Mouse (Mus musculus): ENCODE data around the gene Tor4a. TPM values are rescaled to one million over a fixed set of nuclear protein-coding genes. Genes with fewer than 3 reads are reported as not detected.

The Tor4a gene
- polyA plus RNA-seq, 1 experiment from 2014 or later = 7.7 TPM

GRCm38 (mm10) chr2:25180973-25181890, 15.5 kb downstream of the Tor4a start:
- Histone ChIP-seq H3K27me3 (ENCODE audit: insufficient read depth, poor library complexity, severe bottlenecking) (peaks cover 83% of the 10 kb centered on the region), H3K27ac (peak overlapping the region; percentile 83), H3K9me3 (no peaks in the 10 kb centered on the region), H3K4me1 (peaks cover 58% of the 10 kb centered on the region), H3K36me3 (no peaks in the 10 kb centered on the region), H3K4me3 (peak overlapping the region; percentile 73)
- no peak for DNase-seq (ENCODE audit: low spot score)
- WGBS = 0% methylated on average over 100 of the region's 100 CpGs

DNA sequence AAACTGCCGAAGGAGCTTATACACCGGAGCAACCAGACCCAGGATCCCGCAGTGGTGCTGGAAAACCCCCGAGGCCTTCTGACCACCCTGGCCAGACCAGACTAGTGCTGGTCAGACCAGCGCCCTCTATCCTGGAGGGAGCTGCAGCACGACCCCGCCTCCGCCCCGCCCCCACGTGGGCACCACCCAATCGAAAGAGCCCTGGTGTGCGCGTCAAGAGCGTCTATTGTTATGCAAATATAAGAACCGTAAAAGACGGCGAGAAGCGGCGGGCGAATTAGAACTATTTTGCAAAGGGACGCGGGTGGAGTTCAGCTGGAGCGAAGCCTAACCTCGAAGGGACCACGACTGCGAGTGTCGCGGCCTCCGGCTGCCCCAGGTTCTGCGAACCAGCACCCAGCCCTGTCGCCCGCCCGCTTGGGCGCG, 16.2 kb downstream of the Tor4a start, which contains the start of gene Nrarp:
Gene Nrarp (plus strand): TSS at position 281 of the 426 bp plus-strand sequence.
- peak; percentile 98 for DNase-seq (ENCODE audit: low spot score)
- Histone ChIP-seq H3K27ac (peak within 1 kb of the TSS; percentile 83), H3K36me3 (no peaks in the 10 kb centered on the region), H3K4me3 (peak within 1 kb of the TSS; percentile 73), H3K4me1 (peaks cover 56% of the 10 kb centered on the region), H3K27me3 (ENCODE audit: insufficient read depth, poor library complexity, severe bottlenecking) (peaks cover 89% of the 10 kb centered on the region), H3K9me3 (no peaks in the 10 kb centered on the region)
- under 1% methylated on average over 35 of the region's 35 CpGs for WGBS

GRCm38 (mm10) chr2:25179566-25180217, 17.0 kb downstream of the Tor4a start:
- DNase-seq (ENCODE audit: low spot score) = no peak
- no peaks in the 10 kb centered on the region for H3K36me3 ChIP-seq
- peak overlapping the region; percentile 73; the same call in 1 of the 2 replicates for H3K4me3 ChIP-seq
- peaks cover 62% of the 10 kb centered on the region for H3K4me1 ChIP-seq
- peaks cover 86% of the 10 kb centered on the region for H3K27me3 ChIP-seq (ENCODE audit: insufficient read depth, poor library complexity, severe bottlenecking)
- WGBS = 53% methylated on average over 15 of the region's 15 CpGs
- H3K9me3 ChIP-seq = no peaks in the 10 kb centered on the region
- H3K27ac ChIP-seq = peak overlapping the region; percentile 83; the same call in 1 of the 2 replicates

DNA sequence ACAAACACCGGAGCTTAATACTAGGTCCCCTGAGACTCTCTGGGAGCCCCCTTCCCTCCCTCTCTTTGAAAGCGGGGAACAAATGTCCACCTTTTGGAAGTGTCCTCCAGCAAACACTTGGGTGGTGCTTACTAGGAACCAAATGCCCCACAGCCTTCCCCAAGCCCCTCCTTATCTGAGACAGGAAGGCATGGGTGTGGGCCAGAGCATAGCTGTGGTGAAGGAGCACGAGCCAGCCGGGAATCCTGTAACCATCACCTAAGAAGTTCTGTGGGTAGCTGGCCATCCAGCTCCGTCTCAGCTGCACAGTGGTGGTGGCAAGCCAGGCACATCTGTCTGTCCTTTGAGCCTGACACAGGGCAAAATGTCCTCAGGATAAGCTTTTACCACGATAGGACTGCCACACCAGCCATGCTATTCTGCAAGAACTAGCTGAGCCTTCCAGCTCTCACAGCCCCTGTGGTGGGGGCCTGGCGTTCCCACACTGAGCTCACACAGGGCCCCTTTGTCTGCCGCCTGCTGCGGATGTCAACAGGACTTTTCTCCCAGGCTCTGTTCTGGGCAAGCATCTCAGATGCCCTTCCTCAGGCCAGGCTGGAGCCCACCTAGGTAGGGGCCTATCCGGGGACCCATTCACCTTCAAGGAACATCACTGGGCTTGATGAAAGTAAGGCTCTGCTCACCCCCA, 18.3 kb downstream of the Tor4a start:
- H3K4me3 ChIP-seq = no peak overlapping the region
- H3K36me3 ChIP-seq = no peaks in the 10 kb centered on the region
- no peak for DNase-seq (ENCODE audit: low spot score)
- no peaks in the 10 kb centered on the region for H3K9me3 ChIP-seq
- H3K4me1 ChIP-seq = peaks cover 64% of the 10 kb centered on the region
- WGBS = 22% methylated on average over 10 of the region's 10 CpGs
- peaks cover 78% of the 10 kb centered on the region for H3K27me3 ChIP-seq (ENCODE audit: insufficient read depth, poor library complexity, severe bottlenecking)
- peak overlapping the region; percentile 56 for H3K27ac ChIP-seq

GRCm38 (mm10) chr2:25177685-25178084, 19.0 kb downstream of the Tor4a start:
- Histone ChIP-seq H3K36me3 (no peaks in the 10 kb centered on the region), H3K9me3 (no peaks in the 10 kb centered on the region), H3K27me3 (ENCODE audit: insufficient read depth, poor library complexity, severe bottlenecking) (peaks cover 75% of the 10 kb centered on the region), H3K4me1 (peaks cover 66% of the 10 kb centered on the region), H3K27ac (peak overlapping the region; percentile 56), H3K4me3 (no peak overlapping the region)
- DNase-seq (ENCODE audit: low spot score) = no peak
- 4% methylated on average over 6 of the region's 6 CpGs for WGBS

GRCm38 (mm10) chr2:25177076-25177475, 19.6 kb downstream of the Tor4a start:
- no peaks in the 10 kb centered on the region for H3K36me3 ChIP-seq
- DNase-seq (ENCODE audit: low spot score) = no peak
- peaks cover 66% of the 10 kb centered on the region for H3K4me1 ChIP-seq
- H3K4me3 ChIP-seq = no peak overlapping the region
- peaks cover 78% of the 10 kb centered on the region for H3K27me3 ChIP-seq (ENCODE audit: insufficient read depth, poor library complexity, severe bottlenecking)
- H3K9me3 ChIP-seq = no peaks in the 10 kb centered on the region
- WGBS = 34% methylated on average over 4 of the region's 4 CpGs
- peak overlapping the region; percentile 56 for H3K27ac ChIP-seq

DNA sequence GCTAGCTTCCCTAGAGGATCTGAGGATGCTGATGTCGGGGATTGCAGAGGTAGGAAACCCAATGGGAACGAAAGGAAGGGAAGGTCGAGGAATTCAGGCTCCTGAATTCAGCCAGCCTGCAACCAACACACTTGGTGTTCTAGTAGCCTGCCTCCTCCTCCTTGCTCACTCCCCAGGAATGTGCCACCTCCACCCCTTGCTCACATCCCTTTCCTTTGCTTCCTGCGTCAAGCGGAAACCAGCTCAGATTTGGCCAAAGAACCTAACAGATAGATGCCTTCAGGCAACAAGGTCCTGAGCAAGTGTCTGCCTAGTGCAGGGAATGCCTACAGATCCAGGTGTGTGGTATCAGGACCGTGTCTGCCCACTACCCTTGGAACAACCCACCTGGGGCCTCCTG, 20.1 kb downstream of the Tor4a start:
- peaks cover 79% of the 10 kb centered on the region for H3K27me3 ChIP-seq (ENCODE audit: insufficient read depth, poor library complexity, severe bottlenecking)
- no peaks in the 10 kb centered on the region for H3K9me3 ChIP-seq
- 29% methylated on average over 6 of the region's 6 CpGs for WGBS
- H3K27ac ChIP-seq = peak overlapping the region; percentile 56; the same call in 1 of the 2 replicates
- H3K4me3 ChIP-seq = no peak overlapping the region
- no peak for DNase-seq (ENCODE audit: low spot score)
- H3K4me1 ChIP-seq = peaks cover 64% of the 10 kb centered on the region
- no peaks in the 10 kb centered on the region for H3K36me3 ChIP-seq

- H3K27me3 ChIP-seq (ENCODE audit: insufficient read depth, poor library complexity, severe bottlenecking) = peaks cover 70% of the 10 kb centered on the region
- no peak overlapping the region for H3K4me3 ChIP-seq
- WGBS = 82% methylated on average over 4 of the region's 4 CpGs
- peaks cover 56% of the 10 kb centered on the region for H3K4me1 ChIP-seq
- H3K36me3 ChIP-seq = no peaks in the 10 kb centered on the region
- H3K27ac ChIP-seq = no peak overlapping the region; the same call in 1 of the 2 replicates
- no peak for DNase-seq (ENCODE audit: low spot score)
- no peaks in the 10 kb centered on the region for H3K9me3 ChIP-seq
Measured at GRCm38 (mm10) chr2:25175690-25176078, 21.0 kb downstream of the Tor4a start.

DNA sequence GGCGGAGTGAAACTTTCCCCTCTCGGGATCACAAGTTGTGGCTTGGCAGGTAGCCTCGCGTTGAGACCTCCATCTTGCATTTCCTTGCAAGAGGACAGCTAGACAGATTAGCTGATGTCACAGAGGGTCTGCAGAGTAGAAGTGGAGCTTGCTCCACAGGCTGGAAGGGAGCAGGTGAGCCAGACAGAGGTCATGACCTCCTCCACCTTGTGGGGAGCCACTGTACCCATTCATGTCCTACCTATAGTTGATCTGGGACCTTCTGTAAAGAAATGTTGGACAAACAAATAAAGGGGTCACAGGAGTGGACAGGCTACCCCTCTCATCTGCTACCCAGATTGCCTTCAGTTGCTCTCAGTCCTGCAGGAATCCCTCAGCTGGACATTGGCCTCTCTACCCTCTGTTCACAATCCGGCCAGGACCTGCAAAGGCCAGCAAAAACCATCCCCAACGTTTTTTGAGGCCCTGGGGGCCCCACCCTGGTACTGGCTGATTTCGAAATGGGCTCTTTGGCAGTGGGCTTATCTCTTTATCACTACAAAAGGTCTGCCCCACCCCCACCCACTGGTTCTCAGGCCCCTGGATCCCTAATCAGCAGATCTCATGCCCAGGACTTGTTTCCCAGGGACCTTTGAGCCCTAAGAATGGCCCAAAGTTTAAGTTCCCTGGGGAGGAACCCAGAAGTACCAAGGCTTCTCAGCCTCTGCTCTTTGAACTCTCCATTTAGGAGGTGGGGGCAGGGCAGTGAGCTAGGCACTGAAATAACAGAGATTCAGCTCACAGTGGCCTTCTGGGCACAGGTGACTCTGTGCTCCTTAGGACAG, 21.6 kb downstream of the Tor4a start:
- H3K36me3 ChIP-seq = no peaks in the 10 kb centered on the region
- H3K9me3 ChIP-seq = no peaks in the 10 kb centered on the region
- DNase-seq (ENCODE audit: low spot score) = no peak
- 0 out of 2 replicates have a peak overlapping the region, but pooled peaks have one; percentile 5 for H3K27ac ChIP-seq
- H3K4me3 ChIP-seq = no peak overlapping the region
- H3K4me1 ChIP-seq = peaks cover 60% of the 10 kb centered on the region
- 52% methylated on average over 7 of the region's 7 CpGs for WGBS
- H3K27me3 ChIP-seq (ENCODE audit: insufficient read depth, poor library complexity, severe bottlenecking) = peaks cover 68% of the 10 kb centered on the region

DNA sequence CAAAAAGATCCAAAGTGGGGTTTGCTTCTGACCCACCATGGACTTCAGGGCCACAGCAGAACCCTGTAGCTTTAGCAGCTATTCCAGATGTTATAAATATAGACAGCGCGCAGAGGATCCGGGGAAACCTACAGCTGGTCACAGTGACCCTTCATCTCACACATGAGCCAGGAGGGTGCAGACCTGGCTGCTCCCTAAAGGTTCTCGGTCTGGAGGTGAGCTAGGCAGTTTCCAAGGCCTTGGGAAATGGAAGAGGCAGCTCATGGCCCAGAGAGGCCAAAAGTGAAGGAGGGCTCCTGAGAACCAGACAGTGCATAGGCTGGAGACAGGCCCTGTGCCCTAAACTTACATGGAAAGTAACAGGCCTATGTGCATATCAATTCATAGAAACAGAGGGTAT, 22.9 kb downstream of the Tor4a start:
- WGBS = 91% methylated on average over 4 of the region's 4 CpGs
- Histone ChIP-seq H3K27ac (no peak overlapping the region), H3K4me3 (no peak overlapping the region), H3K36me3 (no peaks in the 10 kb centered on the region), H3K27me3 (ENCODE audit: insufficient read depth, poor library complexity, severe bottlenecking) (peaks cover 56% of the 10 kb centered on the region), H3K4me1 (peaks cover 65% of the 10 kb centered on the region), H3K9me3 (no peaks in the 10 kb centered on the region)
- DNase-seq (ENCODE audit: low spot score) = no peak

DNA sequence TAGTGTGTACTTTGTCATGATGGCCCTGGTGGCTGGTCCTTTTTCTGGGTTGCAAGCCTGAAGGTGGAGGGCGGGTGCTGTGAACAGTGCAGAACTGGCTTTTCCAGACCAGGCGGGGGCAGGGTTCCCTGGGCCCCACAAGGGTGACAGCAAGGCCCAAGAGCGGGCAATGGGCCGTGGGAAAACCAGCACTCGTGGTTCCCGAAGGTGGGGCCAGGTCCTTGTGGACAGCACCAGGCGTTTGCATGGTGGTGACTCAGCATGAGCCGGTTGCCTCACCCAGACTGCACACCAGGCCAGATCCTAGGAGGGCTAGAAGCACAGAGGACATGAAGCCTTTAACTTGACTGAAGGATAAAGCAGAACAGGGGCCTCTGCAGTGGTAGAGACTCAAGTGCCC, 24.1 kb downstream of the Tor4a start:
- peak overlapping the region; percentile 10; the same call in 1 of the 2 replicates for H3K4me3 ChIP-seq
- H3K9me3 ChIP-seq = no peaks in the 10 kb centered on the region
- no peaks in the 10 kb centered on the region for H3K36me3 ChIP-seq
- DNase-seq (ENCODE audit: low spot score) = no peak
- H3K27ac ChIP-seq = 0 out of 2 replicates have a peak overlapping the region, but pooled peaks have one; percentile 3
- H3K27me3 ChIP-seq (ENCODE audit: insufficient read depth, poor library complexity, severe bottlenecking) = peaks cover 44% of the 10 kb centered on the region
- peaks cover 65% of the 10 kb centered on the region for H3K4me1 ChIP-seq
- WGBS = 58% methylated on average over 8 of the region's 8 CpGs

DNA sequence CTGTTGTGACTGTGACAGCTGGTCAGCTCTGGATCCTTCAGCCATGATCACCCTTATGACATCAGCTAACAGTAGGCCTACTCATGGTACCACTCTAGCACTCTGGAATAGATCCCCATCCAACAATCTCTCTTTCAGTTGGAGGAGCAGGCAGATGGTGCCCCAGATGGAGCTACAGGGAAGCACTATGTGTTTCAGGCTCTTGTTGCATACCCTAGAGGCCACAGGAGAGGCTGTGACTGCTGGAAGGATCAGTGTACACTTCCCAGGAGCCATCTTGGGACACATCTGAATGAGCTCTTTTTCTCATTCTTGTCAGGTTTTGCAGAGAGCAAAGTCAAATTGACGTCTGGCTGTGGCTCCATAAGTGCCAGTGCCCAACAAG, 24.9 kb downstream of the Tor4a start:
- DNase-seq (ENCODE audit: low spot score) = no peak
- H3K4me1 ChIP-seq = peaks cover 63% of the 10 kb centered on the region
- H3K4me3 ChIP-seq = no peak overlapping the region

More for the DNA sequence above, 24.9 kb downstream of the Tor4a start:
- no peaks in the 10 kb centered on the region for H3K9me3 ChIP-seq
- peaks cover 35% of the 10 kb centered on the region for H3K27me3 ChIP-seq (ENCODE audit: insufficient read depth, poor library complexity, severe bottlenecking)
- H3K27ac ChIP-seq = no peak overlapping the region
- WGBS = 76% methylated on average over 1 of the region's 1 CpGs
- no peaks in the 10 kb centered on the region for H3K36me3 ChIP-seq
